Mouse (Mus musculus) neural tube, embryonic 12.5 days (tissue): Measurements from ENCODE around the gene Kcnj6. TPM values are rescaled to one million over a fixed set of nuclear protein-coding genes. Genes with fewer than 3 reads are reported as not detected.

Source experiments
- ATAC-seq: fragments of 200-750 bp; cut with Nextera tagmentation; 2 replicates; pipeline ENCODE4 v1.8.0; 2017; ENCODE audit warnings: low read depth, mild to moderate bottlenecking, moderate TSS enrichment, moderate library complexity; ENCODE audit not compliant: low FRiP score
- H3K27ac ChIP-seq: fragments of 300-500 bp; sonication (generic); 2 replicates; pipeline ENCODE4 v1.5.1; 2016
- H3K27me3 ChIP-seq: fragments of 300-500 bp; sonication (generic); replicated peaks from 2 replicates; pipeline ENCODE4 v1.6.1; 2016; ENCODE audit warnings: mild to moderate bottlenecking
- H3K36me3 ChIP-seq: fragments of 300-500 bp; sonication (generic); 2 replicates; pipeline ENCODE4 v1.6.1; 2016; ENCODE audit warnings: mild to moderate bottlenecking
- H3K4me1 ChIP-seq: fragments of 300-500 bp; sonication (generic); 2 replicates; pipeline ENCODE4 v1.6.1; 2016
- H3K4me2 ChIP-seq: fragments of 300-500 bp; sonication (generic); replicated peaks from 2 replicates; pipeline ENCODE4 v1.6.1; 2016; ENCODE audit warnings: mild to moderate bottlenecking
- H3K4me3 ChIP-seq: fragments of 300-500 bp; sonication (generic); 2 replicates; pipeline ENCODE4 v1.5.1; 2016
- H3K9ac ChIP-seq: fragments of 300-500 bp; sonication (generic); 2 replicates; pipeline ENCODE4 v1.6.1; 2016; ENCODE audit warnings: mild to moderate bottlenecking
- H3K9me3 ChIP-seq: fragments of 300-500 bp; sonication (generic); 2 replicates; pipeline ENCODE4 v1.6.1; 2016; ENCODE audit warnings: mild to moderate bottlenecking
- WGBS: fragments of 180-500 bp; shearing (Covaris S2); methylation state at CpG from one replicate; pipeline ENCODE4 v1.1.7; 2016; 5-methylcytosine and 5-hydroxymethylcytosine counted together
- polyA plus RNA-seq: library from polyadenylated mRNA; unstranded; fragments of >200 nt; fragmentation: Nextera tagmentation; extraction: Ambion mirVana; gene quantifications from 2 replicates; pipeline ENCODE4 v1.2.1, GENCODE M21; 2016

Kcnj6 gene
- 0.35 and 0.64 TPM in 2 replicates for polyA plus RNA-seq

DNA sequence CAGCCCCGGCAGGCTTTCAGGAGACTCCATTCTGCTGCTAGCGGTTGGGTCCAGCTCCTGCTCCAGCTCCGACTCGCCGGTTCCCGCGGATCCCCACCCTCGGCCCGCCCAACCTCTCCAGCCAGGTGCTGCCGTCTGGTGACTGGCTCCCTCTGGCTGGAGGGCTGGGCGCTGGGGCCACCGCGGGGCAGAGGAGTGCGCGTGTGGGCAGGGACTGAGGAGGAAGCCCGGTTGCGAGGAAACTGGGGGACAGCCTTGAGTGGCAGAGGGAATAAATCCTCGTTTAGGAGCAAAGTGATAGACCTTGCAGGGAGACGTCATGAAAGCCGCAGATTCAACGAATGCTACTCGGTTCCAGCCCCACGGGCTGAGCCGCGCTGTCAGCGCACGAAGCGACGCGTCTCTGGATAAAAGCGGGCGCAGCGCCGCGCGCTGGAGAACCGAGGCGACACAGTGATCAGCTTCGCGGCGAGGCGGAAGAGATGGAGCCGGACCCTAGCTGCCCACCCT lies at the start of gene Kcnj6:
TSS of gene Kcnj6 (minus strand) at position 362 of the 510 bp plus-strand sequence.
- Histone ChIP-seq H3K36me3 (no peaks in the 10 kb centered on the region), H3K9ac (peak within 1 kb of the TSS; percentile 23), H3K9me3 (no peaks in the 10 kb centered on the region), H3K4me2 (peak within 1 kb of the TSS; percentile 58), H3K4me1 (peaks cover 25% of the 10 kb centered on the region), H3K27me3 (peaks cover 31% of the 10 kb centered on the region), H3K27ac (no peak within 1 kb of the TSS), H3K4me3 (peak within 1 kb of the TSS; percentile 31)
- WGBS, result under 1% methylated on average over 43 of the region's 43 CpGs
- peak; percentile 82 for ATAC-seq

DNA sequence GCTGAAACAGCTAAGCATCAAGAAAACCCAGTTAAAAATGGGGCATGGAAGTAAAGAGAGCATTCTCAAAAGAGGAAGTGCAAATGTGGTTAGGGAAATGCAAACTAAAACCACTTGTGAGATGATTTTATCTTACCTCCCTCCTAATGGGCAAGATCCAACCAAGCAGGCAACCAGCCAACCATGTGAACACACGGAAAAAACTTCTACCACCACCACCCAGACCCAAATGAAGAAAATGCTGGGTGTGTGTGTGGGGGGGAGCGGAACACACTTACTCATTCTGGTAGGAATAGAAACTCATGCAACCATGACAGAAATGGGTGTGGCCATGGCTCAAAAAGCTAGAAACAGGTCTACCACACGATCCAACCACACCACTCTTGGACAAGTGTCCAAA lies 12.4 kb upstream of the Kcnj6 start:
- Histone ChIP-seq H3K9me3 (no peaks in the 10 kb centered on the region), H3K27ac (no peak overlapping the region), H3K36me3 (no peaks in the 10 kb centered on the region), H3K4me2 (no peak overlapping the region), H3K4me1 (no peaks in the 10 kb centered on the region), H3K9ac (no peak overlapping the region), H3K4me3 (no peak overlapping the region), H3K27me3 (no peaks in the 10 kb centered on the region)
- WGBS, result 83% methylated on average over 3 of the region's 3 CpGs
- no peak for ATAC-seq

DNA sequence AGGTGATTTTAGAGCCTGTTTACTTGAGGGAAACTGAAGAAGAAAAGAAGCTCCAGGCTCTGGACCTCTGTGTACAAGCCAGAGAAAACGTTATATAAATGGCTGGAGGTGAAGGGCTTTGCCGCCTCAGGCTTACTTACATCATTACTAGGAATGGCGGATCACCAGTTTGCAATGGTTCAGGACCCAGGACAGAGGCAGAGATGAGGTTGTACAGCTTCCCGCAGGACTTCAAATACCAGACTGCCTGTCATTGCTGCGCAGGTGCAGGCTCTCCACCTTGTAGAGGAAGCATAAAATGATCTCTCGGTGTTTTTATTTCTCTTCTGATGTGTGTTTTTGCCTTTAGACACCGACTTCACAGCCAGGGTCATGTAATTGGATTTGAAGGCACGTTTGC lies 7.1 kb upstream of the Kcnj6 start:
- no peak for ATAC-seq
- Histone ChIP-seq H3K36me3 (no peaks in the 10 kb centered on the region), H3K4me3 (no peak overlapping the region), H3K27ac (no peak overlapping the region), H3K4me1 (peaks cover 3% of the 10 kb centered on the region; the same call in 1 of the 2 replicates), H3K9ac (no peak overlapping the region), H3K4me2 (no peak overlapping the region), H3K9me3 (no peaks in the 10 kb centered on the region), H3K27me3 (no peaks in the 10 kb centered on the region)
- 31% methylated on average over 8 of the region's 8 CpGs for WGBS

DNA sequence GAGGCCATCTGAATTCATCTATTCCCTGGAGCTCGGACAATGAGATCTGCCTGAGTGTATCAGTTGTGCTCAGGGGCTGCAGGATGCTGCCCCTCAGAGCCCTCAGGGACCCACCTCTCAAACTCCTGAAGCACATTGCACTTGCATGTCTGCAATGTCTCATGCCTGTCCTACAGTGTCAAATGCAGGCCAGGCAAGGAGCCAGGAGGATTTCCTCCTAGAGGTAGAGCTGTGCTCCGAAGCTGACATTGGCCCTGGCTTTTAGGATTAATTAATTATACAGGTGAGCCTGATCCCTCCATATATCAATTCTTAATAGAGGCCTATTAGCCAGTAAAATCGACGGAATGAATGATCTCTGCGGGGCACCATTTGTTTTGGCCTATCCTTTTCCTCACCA lies 2.0 kb upstream of the Kcnj6 start:
- no peak for ATAC-seq
- H3K9ac ChIP-seq, result no peak overlapping the region
- H3K27me3 ChIP-seq, result peaks cover 31% of the 10 kb centered on the region
- no peak overlapping the region for H3K4me2 ChIP-seq
- WGBS, result 56% methylated on average over 5 of the region's 5 CpGs
- no peaks in the 10 kb centered on the region for H3K9me3 ChIP-seq
- no peaks in the 10 kb centered on the region for H3K36me3 ChIP-seq
- H3K27ac ChIP-seq, result no peak overlapping the region
- H3K4me3 ChIP-seq, result no peak overlapping the region
- peaks cover 25% of the 10 kb centered on the region for H3K4me1 ChIP-seq

DNA sequence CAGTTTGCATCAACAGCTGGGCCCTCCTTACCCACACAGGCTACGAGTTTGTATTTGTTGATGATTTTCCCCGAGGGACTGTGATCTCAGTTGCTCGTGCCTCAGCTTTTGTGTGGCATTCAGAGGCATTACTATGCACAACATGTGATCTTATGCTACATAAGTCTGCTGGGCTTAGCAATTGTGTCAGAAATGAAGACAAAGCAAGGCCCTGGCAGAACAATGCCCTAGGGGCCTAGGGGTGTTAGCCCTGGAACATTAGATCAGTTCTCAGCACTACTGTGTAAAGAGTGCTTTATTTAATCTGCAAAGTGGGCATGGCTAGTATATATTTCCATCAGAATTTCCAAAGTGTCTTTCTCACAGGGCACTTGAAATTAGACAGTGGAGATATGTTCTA lies 1.5 kb upstream of the Kcnj6 start:
- no peak overlapping the region for H3K27ac ChIP-seq
- H3K9ac ChIP-seq, result no peak overlapping the region
- no peak overlapping the region for H3K4me2 ChIP-seq
- H3K36me3 ChIP-seq, result no peaks in the 10 kb centered on the region
- no peak overlapping the region for H3K4me3 ChIP-seq
- peaks cover 25% of the 10 kb centered on the region for H3K4me1 ChIP-seq
- WGBS, result 21% methylated on average over 3 of the region's 3 CpGs
- 0 out of 2 replicates have a peak, but pooled peaks have one; percentile 25 for ATAC-seq
- no peaks in the 10 kb centered on the region for H3K9me3 ChIP-seq
- peaks cover 31% of the 10 kb centered on the region for H3K27me3 ChIP-seq

DNA sequence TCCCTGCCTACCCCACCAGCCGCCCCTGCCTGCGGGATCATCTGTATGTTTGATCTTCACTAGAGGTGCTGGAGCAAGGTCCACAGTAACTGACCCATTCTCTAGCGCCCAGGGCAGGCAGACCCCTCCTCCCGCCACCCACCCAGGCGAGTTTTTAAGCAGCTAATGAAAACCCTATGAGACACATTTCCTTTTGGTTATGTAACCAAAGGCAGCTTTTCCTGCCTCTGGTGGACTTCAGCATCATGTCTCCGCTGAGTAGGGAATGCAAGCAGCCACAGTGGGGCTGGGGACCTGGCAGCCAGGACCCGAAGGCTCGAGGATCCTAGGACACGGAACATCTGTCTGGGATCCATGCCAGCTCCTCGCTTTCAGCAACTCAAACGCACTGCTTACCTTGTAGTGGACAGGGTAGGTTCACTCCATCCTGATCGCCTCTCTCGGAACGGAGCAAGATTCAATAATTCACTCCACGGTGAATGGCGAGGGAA lies 665 bp downstream of the Kcnj6 start:
- Histone ChIP-seq H3K36me3 (no peaks in the 10 kb centered on the region), H3K4me3 (peak overlapping the region; percentile 31), H3K9ac (peak overlapping the region; percentile 23), H3K4me2 (peak overlapping the region; percentile 58), H3K9me3 (no peaks in the 10 kb centered on the region), H3K27ac (no peak overlapping the region), H3K27me3 (peaks cover 31% of the 10 kb centered on the region), H3K4me1 (peaks cover 25% of the 10 kb centered on the region)
- WGBS, result 13% methylated on average over 16 of the region's 16 CpGs
- ATAC-seq, result peak; percentile 61; the same call in 1 of the 2 replicates

DNA sequence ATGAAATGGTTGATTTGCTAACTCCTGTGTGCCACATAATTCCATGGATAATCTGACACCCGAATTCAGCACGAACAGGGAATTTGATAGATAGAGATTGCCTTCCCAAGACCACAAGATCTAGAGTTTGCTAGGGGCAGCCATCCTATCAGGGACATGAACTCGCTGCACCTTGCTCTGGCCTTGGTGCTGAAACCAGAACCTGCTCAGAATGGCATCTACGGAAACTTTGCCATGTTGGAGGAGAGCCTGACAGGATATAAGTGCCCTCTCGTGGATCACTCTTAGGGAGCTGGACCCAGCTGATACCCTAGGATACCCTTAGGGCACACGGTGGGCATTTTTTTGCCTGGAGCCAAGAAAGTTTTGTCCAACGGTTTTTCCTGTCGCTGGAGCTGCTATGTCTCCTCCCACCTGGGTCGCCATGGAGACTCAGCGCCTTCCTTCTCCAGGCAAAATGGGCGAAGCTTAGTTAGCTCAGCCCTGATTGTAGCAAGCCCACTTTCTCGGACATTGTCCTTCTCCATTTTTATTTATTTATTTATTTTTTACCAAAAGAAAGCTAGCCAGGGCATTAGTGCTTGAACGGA lies 1.9 kb downstream of the Kcnj6 start:
- no peak overlapping the region for H3K9ac ChIP-seq
- H3K4me1 ChIP-seq, result peaks cover 25% of the 10 kb centered on the region
- no peak for ATAC-seq
- no peak overlapping the region for H3K4me3 ChIP-seq
- H3K36me3 ChIP-seq, result no peaks in the 10 kb centered on the region
- 0 out of 2 replicates have a peak overlapping the region, but pooled peaks have one; percentile 9 for H3K4me2 ChIP-seq
- 14% methylated on average over 13 of the region's 13 CpGs for WGBS
- peaks cover 31% of the 10 kb centered on the region for H3K27me3 ChIP-seq
- no peak overlapping the region for H3K27ac ChIP-seq
- H3K9me3 ChIP-seq, result no peaks in the 10 kb centered on the region

DNA sequence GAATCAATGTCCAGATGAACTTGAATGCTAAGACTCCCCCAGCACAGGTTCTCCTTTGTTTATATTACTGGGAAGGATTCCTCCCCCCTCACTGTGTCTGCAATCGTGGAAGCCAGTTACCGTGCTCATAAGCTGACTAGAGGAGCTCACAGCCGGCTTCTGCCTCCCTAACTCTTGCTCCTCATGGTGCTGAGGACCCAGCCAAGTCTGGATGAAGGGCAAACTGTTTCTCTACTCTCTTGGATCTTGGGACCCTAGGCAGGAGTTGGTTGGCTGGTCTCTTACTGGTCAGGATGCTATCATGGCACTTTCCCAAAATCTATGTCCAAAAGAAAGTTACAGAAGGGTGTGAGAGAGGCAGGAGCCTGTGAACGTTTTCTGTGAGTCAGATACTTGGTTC lies 2.6 kb downstream of the Kcnj6 start:
- no peak overlapping the region for H3K9ac ChIP-seq
- H3K4me1 ChIP-seq, result peaks cover 25% of the 10 kb centered on the region
- H3K27me3 ChIP-seq, result peaks cover 31% of the 10 kb centered on the region
- no peaks in the 10 kb centered on the region for H3K36me3 ChIP-seq
- H3K4me2 ChIP-seq, result no peak overlapping the region
- H3K4me3 ChIP-seq, result no peak overlapping the region
- ATAC-seq, result no peak
- WGBS, result 69% methylated on average over 4 of the region's 4 CpGs
- no peaks in the 10 kb centered on the region for H3K9me3 ChIP-seq
- H3K27ac ChIP-seq, result no peak overlapping the region

DNA sequence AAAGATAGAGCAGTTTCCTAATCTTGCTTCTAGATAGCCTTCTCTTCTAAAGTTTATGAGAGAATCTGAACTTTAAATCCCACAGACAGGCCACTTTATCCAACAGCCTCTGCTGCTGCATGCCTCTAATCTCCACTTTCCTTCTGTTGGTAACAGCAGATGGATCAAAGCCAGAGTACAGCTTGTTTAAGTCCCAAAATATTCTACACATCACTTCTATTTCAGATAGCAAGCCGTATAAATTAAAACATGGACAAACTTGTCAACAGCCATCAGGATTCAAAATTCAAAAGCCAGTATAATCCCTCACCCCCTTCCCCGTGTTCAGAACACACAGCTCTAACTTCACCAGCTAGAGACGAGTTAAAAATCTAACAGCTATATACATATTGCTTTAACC lies 3.4 kb downstream of the Kcnj6 start:
- H3K27ac ChIP-seq, result no peak overlapping the region
- H3K27me3 ChIP-seq, result peaks cover 31% of the 10 kb centered on the region
- H3K36me3 ChIP-seq, result no peaks in the 10 kb centered on the region
- H3K9me3 ChIP-seq, result no peaks in the 10 kb centered on the region
- no peak overlapping the region for H3K9ac ChIP-seq
- 86% methylated on average over 3 of the region's 3 CpGs for WGBS
- H3K4me2 ChIP-seq, result no peak overlapping the region
- peaks cover 19% of the 10 kb centered on the region for H3K4me1 ChIP-seq
- no peak overlapping the region for H3K4me3 ChIP-seq
- no peak for ATAC-seq

DNA sequence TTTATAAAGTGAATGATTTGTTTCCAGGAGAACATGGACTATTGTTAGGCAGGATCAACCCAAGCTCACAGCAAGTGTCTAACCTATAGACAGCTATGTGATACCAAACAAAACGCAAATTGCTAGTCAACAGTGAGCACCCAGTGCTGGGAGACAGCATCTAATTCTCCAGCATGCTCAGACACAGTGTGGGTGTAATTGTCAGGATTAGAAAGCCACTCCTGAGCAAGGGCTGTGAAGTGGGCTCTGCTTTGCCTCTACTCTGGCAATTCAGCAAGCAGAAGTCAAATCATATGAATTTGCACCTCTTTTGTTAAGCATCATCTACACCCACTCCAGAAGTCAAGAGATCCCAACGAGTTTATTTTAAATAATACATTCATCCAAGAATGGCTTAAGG lies 7.4 kb downstream of the Kcnj6 start:
- Histone ChIP-seq H3K27ac (no peak overlapping the region), H3K36me3 (no peaks in the 10 kb centered on the region), H3K4me2 (no peak overlapping the region), H3K4me1 (no peaks in the 10 kb centered on the region), H3K9ac (no peak overlapping the region), H3K9me3 (no peaks in the 10 kb centered on the region), H3K27me3 (no peaks in the 10 kb centered on the region; the same call in 1 of the 2 replicates), H3K4me3 (no peak overlapping the region)
- ATAC-seq, result no peak
- 83% methylated on average over 2 of the region's 2 CpGs for WGBS

DNA sequence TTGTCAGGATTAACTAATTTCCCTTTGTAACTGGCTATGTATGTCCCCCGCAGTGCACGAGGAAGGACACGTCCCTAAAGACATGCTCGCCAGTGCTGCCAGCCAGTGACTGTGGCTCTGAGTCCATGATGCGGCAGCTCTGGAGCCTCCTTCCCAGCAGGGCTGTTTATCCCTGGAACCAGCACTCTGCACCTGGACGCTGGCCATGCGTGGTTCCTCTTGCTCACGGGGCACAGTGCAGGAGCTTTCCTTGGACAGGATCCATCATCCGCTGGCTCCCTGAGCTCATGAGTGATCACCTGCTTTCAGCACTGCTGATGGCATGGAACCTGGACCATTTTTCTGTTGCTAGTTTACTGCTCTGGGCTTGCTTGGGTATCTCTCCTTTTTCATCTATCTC lies 10.8 kb downstream of the Kcnj6 start:
- Histone ChIP-seq H3K27ac (no peak overlapping the region), H3K4me3 (no peak overlapping the region), H3K9ac (no peak overlapping the region), H3K4me2 (no peak overlapping the region), H3K36me3 (no peaks in the 10 kb centered on the region), H3K4me1 (no peaks in the 10 kb centered on the region), H3K27me3 (no peaks in the 10 kb centered on the region), H3K9me3 (no peaks in the 10 kb centered on the region)
- ATAC-seq, result no peak
- 62% methylated on average over 9 of the region's 9 CpGs for WGBS

DNA sequence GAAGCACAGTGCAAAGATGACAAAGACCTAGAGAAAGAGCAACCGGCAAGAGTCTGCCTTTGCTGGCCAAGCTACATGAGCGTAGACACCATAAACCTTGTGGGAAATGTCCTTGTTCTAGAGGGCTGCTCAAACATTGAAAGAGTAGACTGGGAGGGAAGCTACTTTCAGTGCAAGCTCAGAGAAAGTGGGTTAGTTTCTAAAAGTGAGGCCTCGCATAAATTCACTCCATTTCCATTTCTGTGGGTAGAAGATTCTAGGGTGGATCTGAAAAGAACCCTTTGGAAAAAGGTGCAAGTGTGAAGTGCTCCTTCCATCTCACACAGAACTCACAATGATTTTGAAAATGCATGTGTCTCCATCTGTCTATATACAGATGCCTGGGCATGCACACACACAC lies 13.2 kb downstream of the Kcnj6 start:
- WGBS, result 94% methylated on average over 3 of the region's 3 CpGs
- Histone ChIP-seq H3K27ac (no peak overlapping the region), H3K9me3 (no peaks in the 10 kb centered on the region), H3K4me2 (no peak overlapping the region), H3K9ac (no peak overlapping the region), H3K27me3 (no peaks in the 10 kb centered on the region), H3K4me1 (peaks cover 4% of the 10 kb centered on the region; the same call in 1 of the 2 replicates), H3K36me3 (no peaks in the 10 kb centered on the region), H3K4me3 (no peak overlapping the region)
- ATAC-seq, result no peak

DNA sequence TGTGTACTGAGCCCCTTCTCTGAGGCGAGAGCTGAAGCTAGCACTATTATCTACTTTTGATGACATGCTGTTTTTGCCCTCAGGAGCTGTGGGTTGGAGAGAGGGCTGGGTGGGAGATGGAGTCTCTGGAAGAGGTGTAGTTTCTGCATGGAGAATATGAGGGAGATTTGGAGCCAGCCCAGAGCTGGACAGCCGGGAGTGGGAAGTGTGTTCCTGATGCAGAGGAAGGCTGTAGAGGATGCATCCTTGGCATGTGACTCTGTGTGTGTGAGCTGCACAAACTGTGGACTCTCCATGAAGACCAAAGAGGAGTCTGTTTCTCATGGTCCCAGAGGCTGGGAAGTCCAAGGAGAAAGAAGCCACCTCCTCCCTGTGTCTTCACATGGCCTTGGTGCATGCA lies 17.1 kb downstream of the Kcnj6 start:
- Histone ChIP-seq H3K27me3 (no peaks in the 10 kb centered on the region), H3K36me3 (no peaks in the 10 kb centered on the region), H3K9me3 (no peaks in the 10 kb centered on the region), H3K4me3 (no peak overlapping the region), H3K27ac (no peak overlapping the region), H3K4me2 (no peak overlapping the region), H3K9ac (no peak overlapping the region), H3K4me1 (peaks cover 5% of the 10 kb centered on the region; the same call in 1 of the 2 replicates)
- ATAC-seq, result no peak
- 82% methylated on average over 2 of the region's 2 CpGs for WGBS
